Mouse (Mus musculus) urinary bladder, postnatal 4 days (tissue): ENCODE measurements around the gene Tomm34.

ENCODE experiments used
- DNase-seq, 2 experiments: peaks; one replicate each; pipeline ENCODE4 v3.0.0; 2021 to 2022; ENCODE audit warnings: low spot score in 2 of 2

The Tomm34 gene

GRCm38 (mm10) chr2:164010944-164011343 lies 60.0 kb downstream of the Tomm34 start:
- DNase-seq, result no peak

GRCm38 (mm10) chr2:164010496-164010895 lies 60.5 kb downstream of the Tomm34 start:
- DNase-seq, result no peak

- no peak for DNase-seq
These were observed 61.7 kb downstream of the Tomm34 start for GRCm38 (mm10) chr2:164009227-164009626.

- DNase-seq, result no peak
These were observed 62.9 kb downstream of the Tomm34 start for GRCm38 (mm10) chr2:164007987-164008545.

- DNase-seq, result no peak
These were observed 63.4 kb downstream of the Tomm34 start for GRCm38 (mm10) chr2:164007547-164007946.

GRCm38 (mm10) chr2:164006932-164007331 lies 64.0 kb downstream of the Tomm34 start:
- DNase-seq, result no peak

- no peak for DNase-seq
These were observed 66.5 kb downstream of the Tomm34 start for GRCm38 (mm10) chr2:164004503-164004902.
